Mouse (Mus musculus) small intestine, adult 2 months (tissue): ENCODE results near the gene Gm28635. TPM values are rescaled to one million over a fixed set of nuclear protein-coding genes. Genes with fewer than 3 reads are reported as not detected.
A peak's percentile ranks its signal among the peaks of the same experiment; 100 is the strongest.

Experiments
- H3K27ac ChIP-seq: fragments of 200-500 bp; 2 replicates; pipeline ENCODE4 v1.5.1; 2012; ENCODE audit warnings: low read depth, low read length, control low read depth, inconsistent platforms; ENCODE audit not compliant: insufficient read depth
- H3K27me3 ChIP-seq: fragments of 200-500 bp; 2 replicates; pipeline ENCODE4 v1.6.1; 2012; ENCODE audit warnings: mild to moderate bottlenecking, moderate library complexity, low read length, inconsistent platforms; ENCODE audit not compliant: control insufficient read depth, insufficient read depth
- H3K36me3 ChIP-seq: fragments of 200-500 bp; 2 replicates; pipeline ENCODE4 v1.6.1; 2012; ENCODE audit warnings: mild to moderate bottlenecking, low read length, control low read depth, inconsistent platforms; ENCODE audit not compliant: control insufficient read depth, insufficient read depth
- H3K4me1 ChIP-seq: fragments of 200-500 bp; 2 replicates; pipeline ENCODE4 v1.6.1; 2012; ENCODE audit warnings: low read length, inconsistent platforms, mixed read lengths; ENCODE audit not compliant: control insufficient read depth, insufficient read depth, insufficient read length
- H3K4me3 ChIP-seq: fragments of 200-500 bp; 2 replicates; pipeline ENCODE4 v1.5.1; 2012; ENCODE audit warnings: low read depth, mild to moderate bottlenecking, control low read depth, inconsistent platforms, low read length, moderate library complexity
- CTCF ChIP-seq: fragments of 200-500 bp; IDR thresholded peaks from 2 replicates; pipeline ENCODE4 v1.5.1; 2012; ENCODE audit warnings: low read depth, mild to moderate bottlenecking, control low read depth, inconsistent platforms, low read length, moderate library complexity, mixed read lengths; ENCODE audit not compliant: insufficient replicate concordance, insufficient read length; ENCODE audit errors: extremely low read depth
- POLR2A ChIP-seq: fragments of 200-500 bp; IDR thresholded peaks from 2 replicates; pipeline ENCODE4 v1.6.1; 2012; ENCODE audit warnings: low read depth, mild to moderate bottlenecking, control low read depth, inconsistent platforms, low read length, moderate library complexity
- WGBS: fragments of 180-500 bp; shearing (Covaris S2); methylation state at CpG from one replicate; pipeline ENCODE4 v1.1.7; 2018; 5-methylcytosine and 5-hydroxymethylcytosine counted together
- polyA plus RNA-seq: library from polyadenylated mRNA; depleted of rRNA; stranded (reverse); fragments of >200 nt; gene quantifications from 2 replicates; pipeline ENCODE4 v1.2.3, GENCODE M21; 2012

The Gm28635 gene
- polyA plus RNA-seq, 1 experiment = not detected

DNA sequence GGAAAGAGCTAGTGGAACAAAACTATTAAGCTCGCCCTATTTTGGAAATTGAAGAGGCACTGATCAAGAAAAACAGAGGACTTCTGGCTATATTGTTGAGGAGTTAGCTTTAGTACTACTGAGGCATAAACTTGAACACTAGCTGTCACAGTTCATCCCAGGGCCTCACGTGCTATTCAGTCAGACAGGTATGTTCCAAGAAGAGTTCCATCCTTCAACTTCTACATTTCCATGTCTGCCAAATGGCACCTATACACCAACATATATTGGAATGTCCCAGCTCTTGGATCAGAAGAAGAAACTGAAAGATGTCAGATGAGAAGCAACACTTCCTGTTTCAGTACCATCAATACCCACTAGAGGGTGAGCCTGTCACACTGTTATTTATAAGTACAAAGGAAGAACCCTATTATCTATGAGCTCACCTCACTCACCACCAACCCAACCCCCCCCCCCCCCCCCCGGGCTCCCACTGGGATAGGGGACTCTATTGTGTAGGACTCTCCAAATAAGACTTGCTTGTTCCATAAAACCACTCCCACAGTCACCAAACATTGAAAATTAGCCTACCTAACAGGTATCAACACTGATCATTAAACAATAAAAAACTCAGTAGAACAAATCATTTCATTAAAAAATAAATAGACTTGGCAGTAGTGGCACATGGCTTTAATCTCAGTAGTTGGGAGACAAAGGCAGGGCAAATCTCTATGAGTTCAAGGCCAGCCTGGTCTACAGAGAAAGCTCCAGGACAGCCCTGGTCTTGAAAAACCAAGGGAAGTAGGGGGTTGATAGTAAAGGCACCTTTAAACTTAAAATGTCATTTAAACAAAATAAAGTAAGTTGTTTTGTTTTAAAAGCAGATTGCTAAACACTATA lies 60.0 kb downstream of the Gm28635 start:
- Histone ChIP-seq H3K27ac (peak overlapping the region; percentile 53; the same call in 1 of the 2 replicates), H3K36me3 (peaks cover 66% of the 10 kb centered on the region)
- TF ChIP-seq CTCF (peak; percentile 40; the same call in 1 of the 2 replicates), POLR2A (no peak)

DNA sequence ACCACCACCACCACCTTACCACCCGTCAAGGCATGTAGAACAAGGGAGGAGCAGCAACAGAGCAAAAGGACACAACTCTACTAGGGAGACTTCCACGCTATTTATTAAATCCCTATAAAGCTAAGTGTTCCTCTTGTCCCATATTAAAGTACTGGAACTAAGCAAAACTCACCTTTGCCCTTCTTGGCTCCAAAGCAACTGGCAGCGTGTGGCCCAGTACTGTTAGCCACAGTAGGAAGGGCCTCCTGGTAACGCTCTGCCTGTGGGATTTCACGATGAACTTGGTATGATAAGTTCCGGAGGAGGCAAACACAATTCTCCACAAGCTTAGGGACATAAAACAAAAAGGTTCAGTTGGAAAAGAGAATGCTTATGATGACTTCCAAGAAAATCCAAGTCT lies 65.1 kb downstream of the Gm28635 start:
- Histone ChIP-seq H3K27me3 (no peaks in the 10 kb centered on the region), H3K4me3 (no peak overlapping the region), H3K36me3 (peaks cover 85% of the 10 kb centered on the region), H3K4me1 (no peaks in the 10 kb centered on the region), H3K27ac (no peak overlapping the region)
- no peak for TF ChIP-seq CTCF
- TF ChIP-seq POLR2A = no peak
- 77% methylated on average over 6 of the region's 6 CpGs for WGBS

More for the DNA sequence above, 60.0 kb downstream of the Gm28635 start:
- no peaks in the 10 kb centered on the region for H3K27me3 ChIP-seq
- H3K4me3 ChIP-seq = no peak overlapping the region
- peaks cover 16% of the 10 kb centered on the region for H3K4me1 ChIP-seq
- 47% methylated on average over 3 of the region's 3 CpGs for WGBS

DNA sequence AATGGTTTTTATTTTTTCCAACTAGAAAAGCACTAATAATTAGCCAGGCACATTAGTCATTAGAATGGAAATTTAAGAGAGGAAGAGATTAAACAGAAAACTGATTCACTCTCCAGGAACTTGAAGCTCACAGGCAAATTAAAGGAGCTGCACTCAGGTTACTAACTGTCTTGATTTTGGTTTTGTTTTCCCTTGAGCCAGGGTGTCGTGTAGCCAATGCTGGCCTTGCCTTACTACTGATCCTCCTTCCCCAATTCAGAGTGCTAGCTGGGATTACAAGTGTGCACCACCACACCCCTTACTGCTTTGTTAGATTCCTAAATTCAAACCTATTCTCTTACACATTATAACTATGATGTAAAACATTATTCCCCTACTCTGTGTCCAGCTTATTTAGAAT lies 70.0 kb downstream of the Gm28635 start:
- WGBS = 76% methylated on average over 1 of the region's 1 CpGs
- peaks cover 74% of the 10 kb centered on the region for H3K36me3 ChIP-seq
- TF ChIP-seq CTCF (no peak), POLR2A (no peak)

DNA sequence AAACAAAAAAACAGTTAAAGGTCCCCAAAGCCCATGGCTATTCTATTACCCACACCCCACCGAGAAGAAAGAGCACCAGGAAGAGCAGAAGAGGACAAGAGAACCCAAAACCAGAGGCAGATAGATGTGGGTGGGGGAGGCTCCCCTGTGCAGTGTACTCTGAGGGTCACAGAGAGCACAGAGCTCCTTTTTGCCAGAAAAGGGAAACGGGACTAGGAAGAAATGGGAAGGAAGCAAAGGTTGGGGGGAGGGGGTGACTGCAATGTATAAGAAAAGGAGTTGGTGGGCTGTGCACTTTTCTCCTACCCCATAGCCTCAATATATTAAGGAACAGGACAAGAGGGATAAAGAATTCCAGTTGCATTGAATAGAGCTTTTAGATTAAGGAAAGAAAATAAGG lies 76.9 kb downstream of the Gm28635 start:
- Histone ChIP-seq H3K4me3 (no peak overlapping the region), H3K27me3 (no peaks in the 10 kb centered on the region), H3K36me3 (peaks cover 61% of the 10 kb centered on the region), H3K27ac (no peak overlapping the region), H3K4me1 (no peaks in the 10 kb centered on the region)
- TF ChIP-seq CTCF = no peak
- TF ChIP-seq POLR2A = no peak
- WGBS = 62% methylated on average over 2 of the region's 2 CpGs

More for the DNA sequence above, 70.0 kb downstream of the Gm28635 start:
- no peak overlapping the region for H3K27ac ChIP-seq
- no peaks in the 10 kb centered on the region for H3K4me1 ChIP-seq
- no peaks in the 10 kb centered on the region for H3K27me3 ChIP-seq
- no peak overlapping the region for H3K4me3 ChIP-seq

DNA sequence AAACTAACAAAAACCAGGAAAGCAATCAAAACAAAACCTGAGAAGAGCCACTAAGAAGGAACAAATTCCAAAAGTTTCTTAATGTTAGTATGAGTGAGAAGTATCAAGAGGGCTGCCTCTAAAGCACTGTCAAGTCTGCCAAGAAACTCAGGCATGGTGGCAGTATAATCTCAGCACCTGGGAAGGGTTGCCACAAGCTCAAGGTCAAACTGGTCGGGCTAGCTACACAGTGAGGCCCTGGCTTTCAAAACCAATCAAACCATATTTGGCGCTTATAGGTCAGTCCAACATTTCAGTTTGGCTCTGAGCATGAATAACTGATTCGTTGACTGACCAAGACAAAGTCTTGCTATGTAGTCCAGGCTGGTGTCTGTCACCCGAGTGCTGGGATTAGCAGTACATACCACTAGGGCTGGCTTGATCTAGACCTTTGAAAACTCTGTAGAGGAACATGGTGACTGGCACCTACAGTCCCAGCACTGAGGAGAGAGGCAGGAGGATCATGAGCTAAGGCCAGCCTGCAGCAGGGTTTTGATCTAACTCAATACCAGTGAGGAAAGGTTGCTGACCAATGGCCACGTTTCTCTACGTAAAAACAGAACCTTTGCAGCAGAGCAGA lies 78.5 kb downstream of the Gm28635 start:
- WGBS = 77% methylated on average over 6 of the region's 6 CpGs
- H3K4me3 ChIP-seq = no peak overlapping the region
- TF ChIP-seq CTCF (no peak), POLR2A (no peak)
- no peaks in the 10 kb centered on the region for H3K4me1 ChIP-seq
- H3K36me3 ChIP-seq = peaks cover 52% of the 10 kb centered on the region
- H3K27me3 ChIP-seq = no peaks in the 10 kb centered on the region
- H3K27ac ChIP-seq = no peak overlapping the region

DNA sequence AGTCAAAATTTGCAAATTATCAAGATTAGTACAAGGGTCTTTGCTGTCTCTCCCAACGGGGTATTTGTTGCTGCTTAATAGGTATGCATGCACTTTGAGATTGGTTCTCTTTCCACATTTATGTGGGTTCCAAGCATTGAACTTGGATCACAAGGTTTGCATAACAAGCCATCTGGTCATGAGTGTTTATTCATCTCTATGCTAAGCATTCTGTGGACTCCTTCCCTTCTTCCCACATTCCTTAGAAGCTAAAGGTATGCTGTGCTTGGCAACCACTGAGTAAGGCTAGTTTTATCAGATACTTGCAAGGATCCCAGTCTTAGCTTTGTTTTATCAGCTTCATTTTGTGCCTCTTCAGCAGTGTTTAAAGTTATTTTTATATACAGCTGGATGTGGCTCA lies 80.7 kb downstream of the Gm28635 start:
- Histone ChIP-seq H3K4me3 (no peak overlapping the region), H3K27ac (no peak overlapping the region), H3K4me1 (no peaks in the 10 kb centered on the region), H3K36me3 (peaks cover 44% of the 10 kb centered on the region), H3K27me3 (no peaks in the 10 kb centered on the region)
- 89% methylated on average over 1 of the region's 1 CpGs for WGBS
- TF ChIP-seq CTCF = no peak
- TF ChIP-seq POLR2A = no peak

DNA sequence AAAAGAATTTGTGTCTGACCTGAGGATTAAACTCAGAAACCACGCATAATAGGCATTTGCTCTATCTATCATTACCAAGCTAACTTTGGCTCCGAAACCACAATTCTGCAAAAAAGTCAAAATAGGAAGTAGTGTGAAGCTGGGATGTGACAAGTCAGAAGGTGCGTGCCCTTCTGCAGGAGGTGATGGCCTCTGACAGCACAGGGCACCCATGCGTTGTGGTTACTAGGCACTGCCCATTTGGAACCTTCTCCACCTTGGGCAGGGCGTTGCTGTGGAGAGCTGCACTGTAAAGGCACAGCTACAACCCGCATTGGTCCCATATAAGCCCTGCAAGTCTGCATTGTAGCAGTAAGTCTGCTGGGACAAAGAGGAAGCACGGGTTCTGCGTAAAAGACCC lies 85.0 kb downstream of the Gm28635 start:
- WGBS = 86% methylated on average over 8 of the region's 8 CpGs
- Histone ChIP-seq H3K36me3 (peaks cover 20% of the 10 kb centered on the region), H3K27ac (no peak overlapping the region), H3K4me1 (no peaks in the 10 kb centered on the region), H3K4me3 (no peak overlapping the region), H3K27me3 (no peaks in the 10 kb centered on the region)
- TF ChIP-seq CTCF (no peak), POLR2A (no peak)
